Mouse (Mus musculus) liver, embryonic 12.5 days (tissue): ENCODE results near the gene Brms1l. TPM values are rescaled to one million over a fixed set of nuclear protein-coding genes. Genes with fewer than 3 reads are reported as not detected.
"Not testable (repeated sequence)": the region's sequence is repeated elsewhere in the genome, so short reads cannot be mapped to it uniquely, and the experiment has no call there.

ENCODE experiments used
- ATAC-seq: fragments of 200-750 bp; cut with Nextera tagmentation; 2 replicates; pipeline ENCODE4 v1.8.0; 2017; ENCODE audit warnings: moderate number of reproducible peaks, mild to moderate bottlenecking, moderate library complexity
- H3K27ac ChIP-seq: fragments of 300-500 bp; sonication (generic); 2 replicates; pipeline ENCODE4 v1.5.1; 2016; ENCODE audit warnings: mild to moderate bottlenecking
- H3K27me3 ChIP-seq: fragments of 300-500 bp; sonication (generic); replicated peaks from 2 replicates; pipeline ENCODE4 v1.6.1; 2016; ENCODE audit warnings: mild to moderate bottlenecking, moderate library complexity
- H3K36me3 ChIP-seq: fragments of 300-500 bp; sonication (generic); 2 replicates; pipeline ENCODE4 v1.6.1; 2016; ENCODE audit warnings: mild to moderate bottlenecking, moderate library complexity
- H3K4me1 ChIP-seq: fragments of 300-500 bp; sonication (generic); 2 replicates; pipeline ENCODE4 v1.6.1; 2016
- H3K4me2 ChIP-seq: fragments of 300-500 bp; sonication (generic); 2 replicates; pipeline ENCODE4 v1.6.1; 2016; ENCODE audit warnings: mild to moderate bottlenecking, moderate library complexity
- H3K4me3 ChIP-seq: fragments of 300-500 bp; sonication (generic); 2 replicates; pipeline ENCODE4 v1.5.1; 2016; ENCODE audit warnings: mild to moderate bottlenecking, moderate library complexity
- H3K9ac ChIP-seq: fragments of 300-500 bp; sonication (generic); 2 replicates; pipeline ENCODE4 v1.6.1; 2016; ENCODE audit warnings: mild to moderate bottlenecking, moderate library complexity
- H3K9me3 ChIP-seq: fragments of 300-500 bp; sonication (generic); replicated peaks from 2 replicates; pipeline ENCODE4 v1.6.1; 2016; ENCODE audit warnings: mild to moderate bottlenecking, moderate library complexity
- WGBS: fragments of 180-500 bp; shearing (Covaris S2); methylation state at CpG from one replicate; pipeline ENCODE4 v1.1.7; 2016; ENCODE audit not compliant: insufficient replicate concordance; 5-methylcytosine and 5-hydroxymethylcytosine counted together
- polyA plus RNA-seq: library from polyadenylated mRNA; unstranded; fragments of >200 nt; fragmentation: Nextera tagmentation; extraction: Ambion mirVana; gene quantifications from 2 replicates; pipeline ENCODE4 v1.2.1, GENCODE M21; 2016

The Brms1l gene
- polyA plus RNA-seq, result 22.9 and 24.4 TPM in 2 replicates

- H3K4me2 ChIP-seq, result peak within 1 kb of the TSS; percentile 84
- peak within 1 kb of the TSS; percentile 84 for H3K9ac ChIP-seq
- peak; percentile 99 for ATAC-seq
- peaks cover 14% of the 10 kb centered on the region for H3K4me1 ChIP-seq
- H3K9me3 ChIP-seq, result no peaks in the 10 kb centered on the region
- under 1% methylated on average over 77 of the region's 77 CpGs for WGBS
- peaks cover 5% of the 10 kb centered on the region for H3K36me3 ChIP-seq
- no peaks in the 10 kb centered on the region for H3K27me3 ChIP-seq
- H3K27ac ChIP-seq, result peak within 1 kb of the TSS; percentile 90
- peak within 1 kb of the TSS; percentile 84 for H3K4me3 ChIP-seq
These were observed at the start of gene Brms1l for GRCm38 (mm10) chr12:55836199-55836951. Brms1l (plus strand) TSS chr12:55836324.

GRCm38 (mm10) chr12:55794485-55794884, 41.6 kb upstream of the Brms1l start:
- H3K27me3 ChIP-seq, H3K4me1 ChIP-seq, H3K9me3 ChIP-seq, H3K4me3 ChIP-seq, ATAC-seq, H3K9ac ChIP-seq, H3K4me2 ChIP-seq, H3K27ac ChIP-seq: not testable (repeated sequence)
- WGBS, result 63% methylated on average over 4 of the region's 4 CpGs
- peaks cover 11% of the 10 kb centered on the region for H3K36me3 ChIP-seq

- H3K4me1 ChIP-seq, result peaks cover 20% of the 10 kb centered on the region
- H3K36me3 ChIP-seq, result peaks cover 11% of the 10 kb centered on the region
- ATAC-seq, result no peak
- no peak overlapping the region for H3K4me2 ChIP-seq
- no peaks in the 10 kb centered on the region for H3K27me3 ChIP-seq
- 66% methylated on average over 3 of the region's 3 CpGs for WGBS
- no peak overlapping the region for H3K27ac ChIP-seq
- H3K4me3 ChIP-seq, result no peak overlapping the region
- H3K9ac ChIP-seq, result no peak overlapping the region
- no peaks in the 10 kb centered on the region for H3K9me3 ChIP-seq
These were observed 39.0 kb upstream of the Brms1l start for GRCm38 (mm10) chr12:55797103-55797502.

GRCm38 (mm10) chr12:55798745-55799144, 37.4 kb upstream of the Brms1l start:
- H3K9ac ChIP-seq, result no peak overlapping the region
- no peaks in the 10 kb centered on the region for H3K9me3 ChIP-seq
- no peak overlapping the region for H3K4me2 ChIP-seq
- no peak for ATAC-seq
- H3K36me3 ChIP-seq, result peaks cover 10% of the 10 kb centered on the region
- peaks cover 20% of the 10 kb centered on the region for H3K4me1 ChIP-seq
- H3K27me3 ChIP-seq, result no peaks in the 10 kb centered on the region
- 57% methylated on average over 4 of the region's 4 CpGs for WGBS
- H3K27ac ChIP-seq, result no peak overlapping the region
- H3K4me3 ChIP-seq, result no peak overlapping the region

GRCm38 (mm10) chr12:55800144-55800543, 36.0 kb upstream of the Brms1l start:
- Histone ChIP-seq H3K9ac (no peak overlapping the region), H3K9me3 (no peaks in the 10 kb centered on the region), H3K36me3 (peaks cover 6% of the 10 kb centered on the region; the same call in 1 of the 2 replicates), H3K27ac (no peak overlapping the region), H3K4me3 (no peak overlapping the region), H3K27me3 (no peaks in the 10 kb centered on the region), H3K4me1 (peaks cover 20% of the 10 kb centered on the region), H3K4me2 (peak overlapping the region; percentile 21; the same call in 1 of the 2 replicates)
- peak; percentile 77 for ATAC-seq
- 40% methylated on average over 5 of the region's 5 CpGs for WGBS

GRCm38 (mm10) chr12:55801131-55801530, 35.0 kb upstream of the Brms1l start:
- no peak overlapping the region for H3K4me2 ChIP-seq
- H3K27me3 ChIP-seq, result no peaks in the 10 kb centered on the region
- no peak overlapping the region for H3K4me3 ChIP-seq
- H3K36me3 ChIP-seq, result peaks cover 6% of the 10 kb centered on the region; the same call in 1 of the 2 replicates
- no peak overlapping the region for H3K9ac ChIP-seq
- H3K4me1 ChIP-seq, result peaks cover 20% of the 10 kb centered on the region
- WGBS, result 79% methylated on average over 4 of the region's 4 CpGs
- no peak for ATAC-seq
- no peaks in the 10 kb centered on the region for H3K9me3 ChIP-seq
- H3K27ac ChIP-seq, result no peak overlapping the region

GRCm38 (mm10) chr12:55805035-55805434, 31.1 kb upstream of the Brms1l start:
- no peak overlapping the region for H3K4me3 ChIP-seq
- no peaks in the 10 kb centered on the region for H3K9me3 ChIP-seq
- H3K27me3 ChIP-seq, result no peaks in the 10 kb centered on the region
- WGBS, result 72% methylated on average over 3 of the region's 3 CpGs
- no peak overlapping the region for H3K4me2 ChIP-seq
- no peak overlapping the region for H3K9ac ChIP-seq
- no peak for ATAC-seq
- H3K27ac ChIP-seq, result no peak overlapping the region
- peaks cover 12% of the 10 kb centered on the region for H3K4me1 ChIP-seq
- no peaks in the 10 kb centered on the region for H3K36me3 ChIP-seq

- H3K9ac ChIP-seq, result no peak overlapping the region
- no peaks in the 10 kb centered on the region for H3K9me3 ChIP-seq
- ATAC-seq, result no peak
- H3K4me3 ChIP-seq, result no peak overlapping the region
- 79% methylated on average over 5 of the region's 5 CpGs for WGBS
- no peak overlapping the region for H3K27ac ChIP-seq
- H3K4me1 ChIP-seq, result peaks cover 16% of the 10 kb centered on the region
- no peaks in the 10 kb centered on the region for H3K27me3 ChIP-seq
- H3K36me3 ChIP-seq, result peaks cover 2% of the 10 kb centered on the region; the same call in 1 of the 2 replicates
- no peak overlapping the region for H3K4me2 ChIP-seq
These were observed 19.6 kb upstream of the Brms1l start for GRCm38 (mm10) chr12:55816488-55816887.

GRCm38 (mm10) chr12:55820119-55820660, 15.9 kb upstream of the Brms1l start:
- Histone ChIP-seq H3K4me1 (peaks cover 9% of the 10 kb centered on the region), H3K36me3 (no peaks in the 10 kb centered on the region), H3K9ac (peak overlapping the region; percentile 90), H3K4me2 (peak overlapping the region; percentile 82), H3K4me3 (peak overlapping the region; percentile 79), H3K27ac (peak overlapping the region; percentile 88), H3K27me3 (no peaks in the 10 kb centered on the region), H3K9me3 (no peaks in the 10 kb centered on the region)
- WGBS, result under 1% methylated on average over 35 of the region's 35 CpGs
- ATAC-seq, result peak; percentile 67

GRCm38 (mm10) chr12:55820661-55821314, 15.3 kb upstream of the Brms1l start, which contains the start of gene Ralgapa1:
Ralgapa1 (minus strand) TSS chr12:55821167.
- Histone ChIP-seq H3K4me2 (peak within 1 kb of the TSS; percentile 82), H3K36me3 (no peaks in the 10 kb centered on the region), H3K4me3 (peak within 1 kb of the TSS; percentile 79), H3K9ac (peak within 1 kb of the TSS; percentile 90), H3K27me3 (no peaks in the 10 kb centered on the region), H3K4me1 (peaks cover 9% of the 10 kb centered on the region), H3K27ac (peak within 1 kb of the TSS; percentile 88), H3K9me3 (no peaks in the 10 kb centered on the region; the same call in 1 of the 2 replicates)
- under 1% methylated on average over 72 of the region's 78 CpGs for WGBS
- peak; percentile 89 for ATAC-seq

GRCm38 (mm10) chr12:55824027-55824426, 12.1 kb upstream of the Brms1l start:
- Histone ChIP-seq H3K27me3 (no peaks in the 10 kb centered on the region), H3K36me3 (no peaks in the 10 kb centered on the region), H3K4me3 (no peak overlapping the region), H3K4me2 (no peak overlapping the region), H3K9ac (no peak overlapping the region), H3K27ac (no peak overlapping the region), H3K9me3 (no peaks in the 10 kb centered on the region; the same call in 1 of the 2 replicates), H3K4me1 (peaks cover 9% of the 10 kb centered on the region)
- ATAC-seq, result no peak
- WGBS, result 68% methylated on average over 6 of the region's 6 CpGs

- ATAC-seq, result no peak
These were observed 10.6 kb upstream of the Brms1l start for GRCm38 (mm10) chr12:55825537-55825936.

More at GRCm38 (mm10) chr12:55825537-55825936, 10.6 kb upstream of the Brms1l start:
- H3K4me3 ChIP-seq, result no peak overlapping the region
- H3K4me2 ChIP-seq, result no peak overlapping the region
- H3K9ac ChIP-seq, result no peak overlapping the region
- H3K27me3 ChIP-seq, result no peaks in the 10 kb centered on the region
- H3K9me3 ChIP-seq, result no peaks in the 10 kb centered on the region; the same call in 1 of the 2 replicates
- WGBS, result 64% methylated on average over 2 of the region's 2 CpGs
- H3K27ac ChIP-seq, result no peak overlapping the region
- no peaks in the 10 kb centered on the region; the same call in 1 of the 2 replicates for H3K4me1 ChIP-seq
- H3K36me3 ChIP-seq, result no peaks in the 10 kb centered on the region
